Mouse (Mus musculus): ENCODE results near the gene 4930558C23Rik. TPM values are rescaled to one million over a fixed set of nuclear protein-coding genes. Genes with fewer than 3 reads are reported as not detected.
"Not testable (repeated sequence)": the region's sequence is repeated elsewhere in the genome, so short reads cannot be mapped to it uniquely, and the experiment has no call there.

The 4930558C23Rik gene
- polyA plus RNA-seq, 1 experiment = not detected

DNA sequence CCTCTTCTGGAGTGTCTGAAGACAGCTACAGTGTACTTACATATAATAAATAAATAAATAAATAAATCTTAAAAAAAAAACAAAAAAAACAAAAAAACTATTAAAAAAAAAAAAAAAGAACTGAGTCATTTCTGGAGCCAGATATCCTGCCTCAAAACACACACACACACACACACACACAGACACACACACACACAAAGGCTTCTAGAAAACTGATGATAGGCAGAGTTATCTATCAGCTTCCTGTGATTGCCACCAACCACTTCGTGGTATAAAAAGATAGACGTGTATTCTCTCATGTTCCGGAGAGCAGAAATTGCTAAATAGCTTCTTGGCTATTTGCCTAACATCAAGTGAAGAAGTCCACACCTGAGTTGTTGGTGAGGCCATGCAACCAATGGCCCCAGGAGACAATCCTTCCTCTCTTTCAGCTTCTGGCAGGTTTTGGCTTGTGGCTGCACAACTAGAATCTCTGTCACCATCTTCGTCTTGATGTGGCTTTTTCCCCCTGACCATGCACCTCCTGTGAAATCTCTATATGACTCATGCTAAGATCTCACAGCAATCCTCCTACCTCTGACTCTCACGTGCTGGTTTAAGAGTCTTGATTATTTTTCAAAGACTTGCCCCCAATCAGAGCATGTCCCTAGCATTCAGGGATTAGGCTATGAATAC, 17.1 kb downstream of the 4930558C23Rik start:
- DNase-seq (ENCODE audit: extremely low spot score in 1 of 2, low spot score in 1 of 2) = no peak

DNA sequence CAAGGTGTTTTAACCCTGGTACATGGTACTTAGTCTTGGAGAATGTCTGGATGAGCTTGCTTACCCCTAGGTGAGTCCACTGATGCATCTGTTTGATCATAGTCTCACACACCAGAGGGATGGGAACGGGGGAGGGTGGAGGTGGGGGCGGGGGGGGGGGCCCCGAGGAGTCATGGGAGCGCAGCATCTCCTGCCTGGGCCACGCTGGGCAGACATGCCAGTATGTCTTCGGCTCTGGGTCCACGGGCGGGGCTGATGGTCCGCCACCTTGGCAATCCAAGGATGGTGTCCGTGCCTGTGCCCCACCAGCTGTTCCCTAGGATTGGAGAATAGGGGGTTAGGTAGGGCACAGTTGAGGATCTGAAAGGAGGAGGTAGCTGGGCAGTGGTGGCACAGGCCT, 29.4 kb downstream of the 4930558C23Rik start:
- DNase-seq (ENCODE audit: extremely low spot score in 1 of 2, low spot score in 1 of 2) = no peak

- DNase-seq (ENCODE audit: extremely low spot score in 1 of 2, low spot score in 1 of 2) = no peak
Measured at GRCm38 (mm10) chr3:95370101-95370500, 32.5 kb downstream of the 4930558C23Rik start.

DNA sequence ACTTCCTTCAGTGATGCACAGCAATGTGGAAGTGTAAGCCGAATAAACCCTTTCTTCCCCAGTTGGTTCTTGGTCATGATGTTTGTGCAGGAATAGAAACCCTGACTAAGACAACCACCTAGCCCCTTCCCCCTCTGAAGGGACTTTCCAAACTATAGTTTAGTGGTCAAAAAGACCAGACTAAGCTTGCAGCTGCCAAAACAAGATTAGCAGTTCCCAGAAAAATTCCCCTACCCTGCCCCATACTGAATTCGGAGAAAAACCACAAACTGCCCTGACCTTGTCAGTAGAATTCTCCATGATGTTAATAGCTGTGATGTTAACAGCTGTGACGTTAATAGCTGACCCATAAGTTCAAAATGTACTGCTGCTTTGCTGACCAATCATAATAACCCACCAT, 42.4 kb downstream of the 4930558C23Rik start:
- DNase-seq (ENCODE audit: extremely low spot score in 1 of 2, low spot score in 1 of 2) = not testable (repeated sequence)

DNA sequence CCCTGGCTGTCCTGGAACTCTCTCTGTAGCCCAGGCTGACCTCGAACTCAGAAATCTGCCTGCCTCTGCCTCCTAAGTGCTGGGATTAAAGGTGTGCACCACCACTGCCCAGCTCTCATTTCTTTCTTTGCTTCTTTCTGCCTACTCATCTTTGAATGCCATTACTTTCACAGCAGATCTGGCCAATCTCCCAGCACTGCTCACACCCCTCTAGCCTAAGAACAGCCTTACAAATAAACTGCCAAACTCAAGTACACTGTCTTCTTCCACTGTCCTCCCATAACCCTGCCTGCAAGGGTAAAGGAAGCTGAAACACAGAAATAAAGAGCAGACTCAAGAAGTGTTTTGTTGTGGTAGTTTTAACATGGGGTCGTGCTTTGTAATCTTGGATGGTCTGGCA, 44.9 kb downstream of the 4930558C23Rik start:
- DNase-seq (ENCODE audit: extremely low spot score in 1 of 2, low spot score in 1 of 2) = no peak

- DNase-seq (ENCODE audit: extremely low spot score in 1 of 2, low spot score in 1 of 2) = peak; percentile 79 to 98
Measured at GRCm38 (mm10) chr3:95356701-95357449, 45.8 kb downstream of the 4930558C23Rik start, which contains the start of gene Setdb1. Gene Setdb1, minus strand, starts transcription at chr3:95357202.

DNA sequence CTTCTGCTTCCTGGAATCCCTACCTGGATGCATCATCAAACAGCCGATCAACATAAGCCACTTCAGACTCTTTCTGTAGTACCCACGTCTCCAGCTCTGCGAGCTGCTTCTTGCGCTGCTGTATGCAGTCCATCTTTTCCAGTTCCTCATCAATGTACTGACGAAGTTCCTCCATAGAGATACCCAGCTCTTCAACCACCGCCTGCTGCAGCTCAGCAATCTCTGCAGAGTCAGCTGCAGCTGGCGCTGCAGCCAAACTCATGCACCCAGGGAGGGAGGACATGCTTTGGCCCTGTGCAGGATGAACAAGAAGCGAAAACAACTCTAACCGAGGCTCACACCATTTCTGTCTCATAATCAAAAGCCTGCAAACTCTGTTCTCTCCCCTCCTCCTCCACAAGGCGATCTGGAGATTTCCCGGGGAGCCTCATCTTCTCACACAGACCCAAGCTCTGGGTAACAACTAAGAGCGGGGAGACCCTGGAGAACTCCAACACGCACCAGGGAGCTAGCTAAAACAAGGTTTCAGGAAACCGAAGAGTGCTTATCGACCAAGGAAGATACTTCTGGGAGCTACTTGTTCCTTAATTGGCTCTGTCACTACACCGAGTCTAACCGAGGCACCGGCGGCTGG, 46.6 kb downstream of the 4930558C23Rik start:
- peak in 1 of 2 experiments; percentile 33 for DNase-seq (ENCODE audit: extremely low spot score in 1 of 2, low spot score in 1 of 2)

- DNase-seq (ENCODE audit: extremely low spot score in 1 of 2, low spot score in 1 of 2) = peak in 1 of 2 experiments; percentile 38
Measured at GRCm38 (mm10) chr3:95349491-95349890, 53.1 kb downstream of the 4930558C23Rik start.

GRCm38 (mm10) chr3:95348343-95348742, 54.3 kb downstream of the 4930558C23Rik start:
- DNase-seq (ENCODE audit: extremely low spot score in 1 of 2, low spot score in 1 of 2) = not testable (repeated sequence)

- no peak for DNase-seq (ENCODE audit: extremely low spot score in 1 of 2, low spot score in 1 of 2)
Measured at GRCm38 (mm10) chr3:95346454-95346853, 56.2 kb downstream of the 4930558C23Rik start.

DNA sequence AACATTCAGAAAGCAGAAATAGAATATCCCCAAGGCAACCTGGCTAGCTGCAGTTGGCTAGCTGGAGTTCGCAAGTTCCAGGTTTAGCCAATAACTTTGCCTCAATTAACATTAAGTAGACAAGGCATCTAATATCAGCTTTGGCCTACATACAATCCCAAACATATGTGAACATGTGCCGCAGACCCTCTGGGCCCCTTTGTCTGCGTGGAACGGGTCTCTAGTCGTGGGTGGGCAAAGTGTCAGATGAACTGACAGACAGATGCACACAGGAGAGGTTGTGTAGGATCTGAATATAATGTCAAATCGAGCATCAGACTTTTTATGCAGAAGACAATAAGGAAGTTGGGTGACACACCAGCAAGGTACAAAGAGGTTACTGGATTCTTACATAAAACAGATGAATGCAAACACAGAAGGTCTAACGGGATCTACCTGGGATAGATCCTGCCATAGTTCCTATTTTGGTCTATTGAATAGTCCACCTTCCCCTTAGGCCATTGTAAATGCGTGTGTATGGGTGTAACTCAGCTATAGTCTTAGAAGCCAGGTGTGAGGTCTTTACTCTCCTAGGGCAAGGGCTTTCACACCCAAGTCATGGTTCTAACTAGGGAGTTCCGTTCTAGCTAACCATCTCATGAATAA, 59.2 kb downstream of the 4930558C23Rik start:
- not testable (repeated sequence) for DNase-seq (ENCODE audit: extremely low spot score in 1 of 2, low spot score in 1 of 2)

- DNase-seq (ENCODE audit: extremely low spot score in 1 of 2, low spot score in 1 of 2) = no peak
Measured at GRCm38 (mm10) chr3:95338251-95338650, 64.4 kb downstream of the 4930558C23Rik start.

DNA sequence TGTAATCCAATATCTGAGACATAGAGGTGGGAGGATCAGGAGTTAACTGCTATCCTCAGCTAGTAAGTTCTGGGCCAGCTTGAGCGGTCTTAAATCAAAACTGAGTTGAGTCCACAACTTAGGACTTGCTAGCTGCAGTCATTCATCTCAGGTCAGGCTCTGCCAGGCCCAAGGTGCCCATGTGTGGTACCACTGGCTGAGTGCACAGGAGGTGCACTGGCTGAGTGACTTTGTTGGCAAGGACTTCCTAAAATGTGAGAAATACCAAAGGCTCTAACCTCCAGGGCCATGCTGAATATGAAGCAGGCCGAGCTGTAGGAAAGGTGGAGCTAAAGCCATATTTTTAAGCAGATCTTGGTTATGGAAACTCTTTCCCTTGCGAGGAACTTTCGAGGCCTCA, 65.3 kb downstream of the 4930558C23Rik start:
- no peak for DNase-seq (ENCODE audit: extremely low spot score in 1 of 2, low spot score in 1 of 2)

Other genes with a start within 250 kb of the 4930558C23Rik start
- gene Sema6c, start 242.4 kb downstream of the 4930558C23Rik start, polyA plus RNA-seq (2012; rRNA removed) = 34.6 and 35.8 TPM in 2 replicates
- gene Gabpb2, start 184.9 kb downstream of the 4930558C23Rik start, polyA plus RNA-seq (2012; rRNA removed) = 15.8 and 17.9 TPM in 2 replicates
- gene Cdc42se1, start 174.1 kb downstream of the 4930558C23Rik start, polyA plus RNA-seq (2012; rRNA removed) = 62.5 and 63.5 TPM in 2 replicates
- gene Mllt11, start 170.7 kb downstream of the 4930558C23Rik start, polyA plus RNA-seq (2012; rRNA removed) = 388 and 439 TPM in 2 replicates
- 0.29 and 0.30 TPM in 2 replicates for gene Gm128, start 161.2 kb downstream of the 4930558C23Rik start, polyA plus RNA-seq (2012; rRNA removed)
- 0.40 and 0.48 TPM in 2 replicates for gene Bnipl, start 151.6 kb downstream of the 4930558C23Rik start, polyA plus RNA-seq (2012; rRNA removed)
- 30.2 and 30.8 TPM in 2 replicates for gene Mindy1, start 121.5 kb downstream of the 4930558C23Rik start, polyA plus RNA-seq (2012; rRNA removed)
- gene Prune1, start 120.8 kb downstream of the 4930558C23Rik start, polyA plus RNA-seq (2012; rRNA removed) = 23.1 and 25.3 TPM in 2 replicates
- gene Anxa9, start 95.7 kb downstream of the 4930558C23Rik start, polyA plus RNA-seq (2012; rRNA removed) = 2.5 and 2.6 TPM in 2 replicates
- 93.9 and 99.4 TPM in 2 replicates for gene Cers2, start 88.0 kb downstream of the 4930558C23Rik start, polyA plus RNA-seq (2012; rRNA removed)
- 32.8 and 36.6 TPM in 2 replicates for gene Setdb1, start 45.6 kb downstream of the 4930558C23Rik start, polyA plus RNA-seq (2012; rRNA removed)
- 44.7 and 48.2 TPM in 2 replicates for gene Arnt, start 31.5 kb upstream of the 4930558C23Rik start, polyA plus RNA-seq (2012; rRNA removed)
- 5.3 and 6.5 TPM in 2 replicates for gene Ctsk, start 96.4 kb upstream of the 4930558C23Rik start, polyA plus RNA-seq (2012; rRNA removed)
- 72.3 and 95.0 TPM in 2 replicates for gene Ctss, start 123.9 kb upstream of the 4930558C23Rik start, polyA plus RNA-seq (2012; rRNA removed)
- not detected in 2 replicates for gene Hormad1, start 156.8 kb upstream of the 4930558C23Rik start, polyA plus RNA-seq (2012; rRNA removed)
- gene Golph3l, start 186.1 kb upstream of the 4930558C23Rik start, polyA plus RNA-seq (2012; rRNA removed) = 15.7 and 16.8 TPM in 2 replicates
- gene Ensa, start 222.2 kb upstream of the 4930558C23Rik start, polyA plus RNA-seq (2012; rRNA removed) = 154 and 164 TPM in 2 replicates